Mouse (Mus musculus): ENCODE results near the gene Gm49358.

DNA sequence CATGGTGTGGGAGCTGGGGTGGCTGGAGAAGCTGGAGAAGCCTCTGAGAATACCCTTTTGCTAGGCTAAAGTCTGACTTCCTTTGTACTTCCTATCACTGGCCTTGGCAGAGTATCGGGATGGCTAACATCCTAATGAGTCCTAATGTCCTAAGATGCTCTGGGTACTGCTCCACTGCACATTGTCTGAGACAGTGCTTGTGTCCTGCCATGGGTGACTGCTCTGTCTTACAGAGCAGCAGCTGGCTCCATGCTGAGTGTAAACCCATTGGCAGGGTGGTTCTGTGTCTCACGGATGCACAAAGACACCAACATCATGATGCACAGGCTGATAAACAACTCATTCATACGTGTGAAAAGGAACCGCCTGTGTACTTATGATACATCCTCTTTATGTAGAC lies 85.3 kb downstream of the Gm49358 start:
- TF ChIP-seq CTCF (IDR thresholded peaks at IDR 0.05; ENCODE audit: low read depth) = no peak
- TF ChIP-seq EP300 (optimal IDR thresholded peaks at IDR 0.05) = no peak

Data from stomach, postnatal 0 days (tissue).